Mouse (Mus musculus) myocyte (in vitro differentiated cells): ENCODE measurements at regions not wholly inside any gene's neighbourhood (a gene's known extent, or its start where the extent isn't known, plus 50 kb on each side); places are given as distances from the start of the nearest gene placed in this dataset.

ENCODE experiments used
- H3K27me3 ChIP-seq: one replicate; pipeline ENCODE4 v1.6.1; 2011; ENCODE audit not compliant: control insufficient read depth, insufficient read depth, insufficient read length
- H3K36me3 ChIP-seq: one replicate; pipeline ENCODE4 v1.6.1; 2011; ENCODE audit not compliant: control insufficient read depth, insufficient read depth
- H3K4me2 ChIP-seq: one replicate; pipeline ENCODE4 v1.6.1; 2011; ENCODE audit warnings: low read depth, control low read depth
- H3K4me3 ChIP-seq: one replicate; pipeline ENCODE4 v1.5.1; 2011; ENCODE audit warnings: mild to moderate bottlenecking, control low read depth, moderate library complexity
- H3K79me2 ChIP-seq: one replicate; pipeline ENCODE4 v1.6.1; 2011; ENCODE audit not compliant: control insufficient read depth, insufficient read depth
- H3ac ChIP-seq: one replicate; pipeline ENCODE4 v1.6.1; 2011; ENCODE audit not compliant: control insufficient read depth, insufficient read length
- MAX ChIP-seq: IDR thresholded peaks from one replicate; pipeline ENCODE4 v1.6.1; 2011; ENCODE audit warnings: low read depth, mild to moderate bottlenecking, control low read depth
- POLR2A ChIP-seq: IDR thresholded peaks from one replicate; pipeline ENCODE4 v1.6.1; 2011; ENCODE audit warnings: low read depth, mild to moderate bottlenecking, control low read depth, moderate library complexity; ENCODE audit not compliant: insufficient read length
- TCF12 ChIP-seq: IDR thresholded peaks from one replicate; pipeline ENCODE4 v1.6.1; 2011; ENCODE audit warnings: mild to moderate bottlenecking, control low read depth; ENCODE audit not compliant: poor library complexity, insufficient read depth, severe bottlenecking
- TCF3 ChIP-seq: IDR thresholded peaks from one replicate; pipeline ENCODE4 v1.6.1; 2011; ENCODE audit warnings: low read depth, control low read depth; ENCODE audit not compliant: insufficient read length

GRCm38 (mm10) chr3:5090987-5091386 lies 659.6 kb upstream of the Gm8797 start:
- no peaks in the 10 kb centered on the region for H3K27me3 ChIP-seq
- no peaks in the 10 kb centered on the region for H3K36me3 ChIP-seq
- no peaks in the 10 kb centered on the region for H3K79me2 ChIP-seq
- H3K4me2 ChIP-seq: peak overlapping the region; percentile 69
- H3K4me3 ChIP-seq: peak overlapping the region; percentile 21
- TF ChIP-seq TCF3 (no peak), TCF12 (no peak), POLR2A (no peak), MAX (no peak)
- H3ac ChIP-seq: no peak overlapping the region
